Mouse (Mus musculus) ES-E14 (cell line): Measurements from ENCODE around the gene Slc37a1.

Experiments
- CHD2 ChIP-seq: IDR thresholded peaks from 2 replicates; pipeline ENCODE4 v1.6.1; 2014; ENCODE audit warnings: mild to moderate bottlenecking, low read depth, low read length, inconsistent platforms
- HCFC1 ChIP-seq: IDR thresholded peaks from 2 replicates; pipeline ENCODE4 v1.6.1; 2012; ENCODE audit warnings: low read length, inconsistent platforms, borderline replicate concordance; ENCODE audit not compliant: insufficient read depth
- MAFK ChIP-seq: IDR thresholded peaks from 2 replicates; pipeline ENCODE4 v1.6.1; 2014; ENCODE audit warnings: mild to moderate bottlenecking, low read depth, low read length, inconsistent platforms; ENCODE audit not compliant: insufficient read depth
- ZC3H11A ChIP-seq: IDR thresholded peaks from 2 replicates; pipeline ENCODE4 v1.6.1; 2012; ENCODE audit warnings: low read depth, mild to moderate bottlenecking, inconsistent platforms, low read length, borderline replicate concordance
- ZNF384 ChIP-seq: IDR thresholded peaks from 2 replicates; pipeline ENCODE4 v1.6.1; 2012; ENCODE audit warnings: low read depth, low read length, inconsistent platforms

DNA sequence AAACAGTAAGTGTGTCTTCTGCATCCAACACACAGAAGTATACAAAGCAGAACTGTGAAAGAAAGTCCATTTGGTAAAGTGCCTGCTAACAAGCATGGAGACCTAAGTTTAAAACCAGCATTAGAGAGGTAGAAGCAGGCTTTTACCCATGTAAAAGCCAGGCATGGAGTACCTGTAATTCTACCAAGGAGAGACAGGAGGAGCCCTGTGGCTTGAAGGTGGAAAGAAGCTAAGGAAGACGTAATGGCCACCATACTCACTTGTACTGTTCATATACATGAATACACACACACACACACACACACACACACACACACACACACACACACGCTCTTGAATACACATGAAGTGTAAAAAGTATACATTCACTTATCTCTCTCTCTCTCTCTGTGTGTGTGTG, 92.5 kb downstream of the Slc37a1 start:
- TF ChIP-seq CHD2, result no peak
- no peak for TF ChIP-seq MAFK
- TF ChIP-seq ZC3H11A, result no peak
- TF ChIP-seq ZNF384, result no peak
- TF ChIP-seq HCFC1, result no peak
